ENCODE assay signal across 1 mouse cellular context in genomic region chr4:32964619-32965018, GRCm38 (mm10). TPM values are rescaled to one million over a fixed set of nuclear protein-coding genes. Genes with fewer than 3 reads are reported as not detected.
"Had no signal": no experiment of that assay in that cellular context is flagged by ENCODE, and none has a peak within 500 bp of the region (broad histone marks: within the 10 kb centered on the region; RNA-seq: fewer than 3 reads in every experiment).

No protein-coding gene starts in this region.

RNA-seq across cellular contexts. Expression of gene Rragd, which starts 18.2 kb away (rescaled TPM):
- total RNA-seq: granulocyte monocyte progenitor cell, adult 5-6 weeks had no signal
